Mouse (Mus musculus) heart, embryonic 13.5 days (tissue): ENCODE data around the gene Kcnk10. TPM values are rescaled to one million over a fixed set of nuclear protein-coding genes. Genes with fewer than 3 reads are reported as not detected.

Experiments used
- ATAC-seq: fragments of 200-750 bp; cut with Nextera tagmentation; 2 replicates; pipeline ENCODE4 v1.8.0; 2017; ENCODE audit warnings: moderate TSS enrichment; ENCODE audit not compliant: insufficient number of reproducible peaks, low FRiP score, low TSS enrichment; ENCODE audit errors: extremely low read depth
- H3K27ac ChIP-seq: fragments of 300-500 bp; sonication (generic); replicated peaks from 2 replicates; pipeline ENCODE4 v1.5.1; 2015; ENCODE audit warnings: moderate library complexity, mild to moderate bottlenecking, inconsistent platforms
- H3K27me3 ChIP-seq: fragments of 300-500 bp; sonication (generic); replicated peaks from 2 replicates; pipeline ENCODE4 v1.6.1; 2015; ENCODE audit warnings: mild to moderate bottlenecking, inconsistent platforms
- H3K36me3 ChIP-seq: fragments of 300-500 bp; sonication (generic); 2 replicates; pipeline ENCODE4 v1.6.1; 2015; ENCODE audit warnings: mild to moderate bottlenecking, inconsistent platforms
- H3K4me1 ChIP-seq: fragments of 300-500 bp; sonication (generic); 2 replicates; pipeline ENCODE4 v1.6.1; 2015; ENCODE audit warnings: inconsistent platforms
- H3K4me2 ChIP-seq: fragments of 300-500 bp; sonication (generic); 2 replicates; pipeline ENCODE4 v1.6.1; 2015; ENCODE audit warnings: inconsistent platforms, mild to moderate bottlenecking, moderate library complexity
- H3K4me3 ChIP-seq: fragments of 300-500 bp; sonication (generic); 2 replicates; pipeline ENCODE4 v1.5.1; 2015; ENCODE audit warnings: moderate library complexity, mild to moderate bottlenecking, inconsistent platforms
- H3K9ac ChIP-seq: fragments of 300-500 bp; sonication (generic); 2 replicates; pipeline ENCODE4 v1.6.1; 2015; ENCODE audit warnings: inconsistent platforms, mild to moderate bottlenecking, moderate library complexity
- H3K9me3 ChIP-seq: fragments of 300-500 bp; sonication (generic); 2 replicates; pipeline ENCODE4 v1.6.1; 2016; ENCODE audit warnings: inconsistent platforms
- WGBS: fragments of 180-500 bp; shearing (Covaris S2); methylation state at CpG from one replicate; pipeline ENCODE4 v1.1.7; 2015; ENCODE audit warnings: mixed read lengths; 5-methylcytosine and 5-hydroxymethylcytosine counted together
- polyA plus RNA-seq: library from polyadenylated mRNA; unstranded; fragments of >200 nt; fragmentation: Nextera tagmentation; extraction: Ambion mirVana; gene quantifications from 2 replicates; pipeline ENCODE4 v1.2.1, GENCODE M21; 2015

Gene Kcnk10
- polyA plus RNA-seq, 1 experiment from 2014 or later = 0.08 TPM

- Histone ChIP-seq H3K4me3 (no peak overlapping the region), H3K4me2 (no peak overlapping the region), H3K27me3 (no peaks in the 10 kb centered on the region), H3K9ac (no peak overlapping the region), H3K36me3 (0 out of 2 replicates have a peak, but pooled peaks cover 3% of the 10 kb centered on the region), H3K9me3 (peaks cover 9% of the 10 kb centered on the region), H3K27ac (no peak overlapping the region), H3K4me1 (peaks cover 11% of the 10 kb centered on the region)
- no peak for ATAC-seq
- WGBS = 82% methylated on average over 5 of the region's 5 CpGs
These were observed 22.8 kb upstream of the Kcnk10 start for GRCm38 (mm10) chr12:98600861-98601260.

DNA sequence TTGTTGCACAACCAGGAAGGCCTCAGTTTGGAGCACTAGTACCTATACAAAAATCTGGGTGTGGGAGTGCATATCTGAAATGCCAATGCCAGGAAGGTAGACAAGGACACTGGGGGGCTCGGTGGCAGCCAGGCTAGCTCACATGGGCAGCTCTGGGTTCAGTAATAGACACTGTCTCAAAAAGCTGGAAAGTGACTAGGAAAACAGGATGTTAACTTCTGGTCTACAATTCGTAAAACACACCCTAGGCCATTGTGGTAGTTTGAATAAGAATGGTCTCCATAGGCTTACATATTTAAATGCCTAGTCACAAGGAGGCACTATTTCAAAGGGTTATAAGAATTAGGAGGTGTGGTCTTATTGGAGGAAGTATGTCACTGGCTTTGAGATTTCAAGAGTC, 12.9 kb upstream of the Kcnk10 start:
- no peak for ATAC-seq
- Histone ChIP-seq H3K4me3 (no peak overlapping the region), H3K27ac (no peak overlapping the region), H3K27me3 (no peaks in the 10 kb centered on the region), H3K4me2 (no peak overlapping the region), H3K36me3 (no peaks in the 10 kb centered on the region), H3K9ac (no peak overlapping the region), H3K4me1 (no peaks in the 10 kb centered on the region), H3K9me3 (peaks cover 13% of the 10 kb centered on the region; the same call in 1 of the 2 replicates)
- 72% methylated on average over 2 of the region's 2 CpGs for WGBS

- 61% methylated on average over 6 of the region's 6 CpGs for WGBS
- ATAC-seq = no peak
These were observed 10.5 kb upstream of the Kcnk10 start for GRCm38 (mm10) chr12:98588573-98588972.

GRCm38 (mm10) chr12:98585302-98585701, 7.2 kb upstream of the Kcnk10 start:
- ATAC-seq = no peak
- WGBS = 39% methylated on average over 3 of the region's 3 CpGs
- no peak overlapping the region for H3K4me2 ChIP-seq
- no peak overlapping the region for H3K9ac ChIP-seq
- H3K4me3 ChIP-seq = no peak overlapping the region
- no peaks in the 10 kb centered on the region for H3K27me3 ChIP-seq
- no peaks in the 10 kb centered on the region for H3K4me1 ChIP-seq
- H3K36me3 ChIP-seq = no peaks in the 10 kb centered on the region
- H3K27ac ChIP-seq = no peak overlapping the region
- no peaks in the 10 kb centered on the region for H3K9me3 ChIP-seq

More at GRCm38 (mm10) chr12:98588573-98588972, 10.5 kb upstream of the Kcnk10 start:
- Histone ChIP-seq H3K36me3 (no peaks in the 10 kb centered on the region), H3K9me3 (peaks cover 13% of the 10 kb centered on the region; the same call in 1 of the 2 replicates), H3K4me1 (no peaks in the 10 kb centered on the region), H3K9ac (no peak overlapping the region), H3K27me3 (no peaks in the 10 kb centered on the region), H3K27ac (no peak overlapping the region), H3K4me2 (no peak overlapping the region), H3K4me3 (no peak overlapping the region)

GRCm38 (mm10) chr12:98575942-98576550, 2.1 kb downstream of the Kcnk10 start:
- Histone ChIP-seq H3K4me1 (peaks cover 20% of the 10 kb centered on the region), H3K36me3 (no peaks in the 10 kb centered on the region), H3K4me2 (no peak overlapping the region), H3K9me3 (no peaks in the 10 kb centered on the region), H3K9ac (no peak overlapping the region), H3K27ac (no peak overlapping the region), H3K4me3 (no peak overlapping the region), H3K27me3 (peaks cover 82% of the 10 kb centered on the region)
- 72% methylated on average over 8 of the region's 8 CpGs for WGBS
- no peak for ATAC-seq

DNA sequence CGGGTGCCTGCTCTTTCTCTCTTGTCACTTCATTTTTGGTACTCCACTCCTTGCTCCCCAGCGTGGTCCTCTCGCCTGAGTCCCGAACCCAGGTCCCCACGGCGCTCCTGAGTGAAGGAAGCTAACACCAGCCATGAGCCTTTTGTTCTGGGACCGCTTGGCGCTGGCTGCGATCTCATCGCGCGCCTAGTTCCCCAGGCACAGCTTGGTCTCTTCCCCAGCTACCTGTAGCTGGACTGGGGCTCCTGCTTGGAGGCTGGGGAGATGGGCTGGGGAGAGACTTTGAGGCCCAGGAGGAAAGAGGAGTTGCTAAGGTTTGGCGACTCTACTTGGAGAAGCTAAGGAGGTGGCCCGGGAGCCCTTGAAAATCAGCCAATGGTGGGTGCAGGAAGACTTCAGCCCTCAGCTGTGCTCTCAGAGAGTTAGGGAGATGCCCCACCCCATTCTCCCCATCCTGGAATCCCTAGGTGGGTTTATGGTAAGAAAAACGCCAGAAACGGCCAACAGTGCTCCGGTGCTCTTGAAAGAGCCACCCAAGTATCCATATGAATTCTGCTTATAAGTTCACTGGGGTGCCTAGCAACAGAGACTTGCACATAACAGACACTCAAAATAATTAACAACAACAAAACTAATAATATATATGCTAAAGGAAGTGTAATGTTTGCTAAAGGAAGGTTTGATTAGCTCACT, 2.8 kb downstream of the Kcnk10 start:
- WGBS = 13% methylated on average over 17 of the region's 17 CpGs
- peak overlapping the region; percentile 77 for H3K9ac ChIP-seq
- peak overlapping the region; percentile 99 for H3K4me2 ChIP-seq
- H3K4me3 ChIP-seq = peak overlapping the region; percentile 78
- no peak overlapping the region for H3K27ac ChIP-seq
- H3K9me3 ChIP-seq = no peaks in the 10 kb centered on the region
- H3K27me3 ChIP-seq = peaks cover 89% of the 10 kb centered on the region
- H3K36me3 ChIP-seq = no peaks in the 10 kb centered on the region
- H3K4me1 ChIP-seq = peaks cover 20% of the 10 kb centered on the region
- no peak for ATAC-seq

DNA sequence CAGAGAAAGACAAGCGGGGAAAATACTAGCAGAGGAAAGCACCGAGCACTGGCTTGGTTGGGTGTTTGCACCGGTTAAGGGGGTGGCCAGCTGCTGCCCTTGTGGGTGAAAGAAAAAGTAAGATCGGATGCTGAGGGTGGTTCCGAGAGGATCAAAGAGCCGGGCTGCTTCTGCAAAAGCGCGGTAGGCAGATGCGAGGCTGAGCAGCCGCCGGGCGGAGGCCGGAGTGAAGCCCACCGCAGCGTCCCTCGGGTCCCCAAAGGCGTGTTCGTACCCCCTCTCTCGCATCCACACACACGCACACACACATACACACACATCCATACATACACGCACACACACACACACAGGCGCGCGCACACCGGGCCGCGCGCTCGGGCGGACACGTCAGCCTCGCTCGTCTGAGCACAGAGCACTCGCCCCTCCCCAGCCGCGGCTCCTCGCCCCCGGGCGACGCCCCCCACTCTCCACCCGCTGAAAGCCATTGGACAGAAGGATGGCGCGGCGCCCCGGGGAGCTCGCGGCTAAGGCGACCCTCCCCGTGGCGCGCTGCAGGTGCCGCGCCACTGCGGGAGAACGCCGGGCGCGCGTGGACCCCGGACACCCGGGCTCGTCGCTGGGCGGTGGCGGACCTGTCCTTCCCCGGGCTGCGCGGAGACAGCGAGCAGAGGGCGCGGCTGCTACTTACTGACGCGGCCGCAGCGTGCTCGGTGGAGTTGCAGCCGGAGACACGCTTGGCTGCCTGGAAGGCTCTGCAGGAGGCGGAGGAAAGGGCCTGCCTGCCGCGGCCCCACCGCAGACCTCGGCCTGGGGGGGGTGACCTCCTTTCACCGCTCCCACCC, 3.5 kb downstream of the Kcnk10 start:
- Histone ChIP-seq H3K27ac (no peak overlapping the region), H3K9me3 (no peaks in the 10 kb centered on the region), H3K4me3 (peak overlapping the region; percentile 78), H3K4me2 (peak overlapping the region; percentile 99), H3K27me3 (peaks cover 96% of the 10 kb centered on the region), H3K4me1 (peaks cover 20% of the 10 kb centered on the region), H3K36me3 (no peaks in the 10 kb centered on the region), H3K9ac (peak overlapping the region; percentile 77)
- under 1% methylated on average over 81 of the region's 84 CpGs for WGBS
- peak; percentile 45; the same call in 1 of the 2 replicates for ATAC-seq

DNA sequence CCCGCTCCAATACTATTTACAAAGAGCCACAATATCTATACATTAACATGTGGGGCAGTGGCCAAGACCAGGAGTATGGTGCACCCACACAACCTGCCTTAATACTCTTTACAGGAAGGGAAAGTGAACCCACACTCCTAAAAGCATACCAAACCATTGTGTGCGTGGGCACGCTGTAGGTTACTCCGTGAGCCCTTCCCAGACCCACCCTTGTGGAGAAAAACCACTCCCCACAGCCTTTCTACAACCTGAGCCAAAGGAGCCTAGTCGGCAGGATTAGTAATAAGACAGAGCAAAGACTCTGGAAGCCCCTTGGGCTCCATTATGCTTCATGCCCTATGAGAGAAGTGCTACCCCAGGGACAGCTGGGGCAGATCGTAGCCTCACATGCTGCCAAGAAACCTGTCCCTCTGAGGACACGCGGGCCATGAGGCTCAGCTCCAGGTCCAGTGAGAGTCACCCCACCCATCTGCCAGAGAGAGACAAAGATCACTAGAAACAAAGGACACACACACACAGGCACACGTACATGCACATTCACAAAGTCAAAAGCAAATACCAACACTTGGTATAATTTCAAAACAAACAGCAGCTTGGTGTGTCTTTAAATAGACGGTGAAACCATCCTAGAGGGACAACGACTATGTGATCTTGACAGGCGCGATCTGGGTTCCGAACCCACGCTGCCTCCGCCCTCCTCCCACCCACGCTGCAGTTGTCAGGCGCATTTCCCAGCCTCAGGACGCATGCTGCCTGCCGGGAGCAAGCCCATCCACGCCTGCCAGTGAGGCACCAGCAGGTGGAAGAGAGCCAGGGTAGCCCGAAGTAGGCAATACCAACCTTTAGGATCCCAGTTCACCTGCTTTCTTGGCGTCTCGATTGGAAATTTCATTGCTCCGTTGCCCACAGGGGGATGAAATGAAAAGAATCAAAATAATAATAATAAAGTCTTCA, 4.5 kb downstream of the Kcnk10 start:
- H3K9me3 ChIP-seq = no peaks in the 10 kb centered on the region
- peaks cover 89% of the 10 kb centered on the region for H3K27me3 ChIP-seq
- WGBS = 18% methylated on average over 25 of the region's 25 CpGs
- peak overlapping the region; percentile 99 for H3K4me2 ChIP-seq
- no peak overlapping the region for H3K27ac ChIP-seq
- ATAC-seq = no peak
- H3K36me3 ChIP-seq = no peaks in the 10 kb centered on the region
- H3K9ac ChIP-seq = peak overlapping the region; percentile 77
- peaks cover 20% of the 10 kb centered on the region for H3K4me1 ChIP-seq
- peak overlapping the region; percentile 78 for H3K4me3 ChIP-seq

- no peaks in the 10 kb centered on the region for H3K9me3 ChIP-seq
- H3K27ac ChIP-seq = no peak overlapping the region
- peaks cover 74% of the 10 kb centered on the region for H3K27me3 ChIP-seq
- H3K4me2 ChIP-seq = no peak overlapping the region
- no peak overlapping the region for H3K4me3 ChIP-seq
- no peak for ATAC-seq
- no peaks in the 10 kb centered on the region for H3K36me3 ChIP-seq
- no peak overlapping the region for H3K9ac ChIP-seq
- 46% methylated on average over 8 of the region's 8 CpGs for WGBS
- peaks cover 14% of the 10 kb centered on the region for H3K4me1 ChIP-seq
These were observed 6.0 kb downstream of the Kcnk10 start for GRCm38 (mm10) chr12:98571896-98572680.

- Histone ChIP-seq H3K27me3 (peaks cover 47% of the 10 kb centered on the region), H3K4me1 (peaks cover 9% of the 10 kb centered on the region), H3K27ac (no peak overlapping the region), H3K36me3 (no peaks in the 10 kb centered on the region), H3K9ac (no peak overlapping the region), H3K9me3 (no peaks in the 10 kb centered on the region), H3K4me2 (no peak overlapping the region), H3K4me3 (no peak overlapping the region)
- no peak for ATAC-seq
- WGBS = 45% methylated on average over 6 of the region's 6 CpGs
These were observed 8.7 kb downstream of the Kcnk10 start for GRCm38 (mm10) chr12:98569380-98569779.
